Mouse (Mus musculus): ENCODE results near the gene Aqp1. TPM values are rescaled to one million over a fixed set of nuclear protein-coding genes. Genes with fewer than 3 reads are reported as not detected.

Gene Aqp1
- total RNA-seq (2012; rRNA removed) (17.3 and 57.2 TPM in 2 replicates), polyA plus RNA-seq (2012; ENCODE audit: insufficient read depth in 1 of 2, insufficient read length in 2 of 2, low read depth in 1 of 2, low replicate concordance in 2 of 2, missing spikeins in 1 of 2) (10 to 100 TPM in 1 of 2 experiments, not detected in 1; 95.3 TPM)

- Histone ChIP-seq H3K4me1 (ENCODE audit: control insufficient read depth in 1 of 2, insufficient read depth in 2 of 2, low read length in 2 of 2) (peaks cover 7 to 40% of the 10 kb centered on the region in 2 experiments; a peak in 3 of 4 replicates), H3K27me3 (ENCODE audit: control insufficient read depth in 1 of 2, insufficient read depth in 2 of 2, low read length in 2 of 2) (no peaks in the 10 kb centered on the region), H3K4me3 (ENCODE audit: control insufficient read depth in 1 of 2, insufficient read depth in 1 of 2, low read depth in 2 of 2, low read length in 2 of 2) (peak within 1 kb of the TSS; percentile 40 to 49)
Observed at GRCm38 (mm10) chr6:55335989-55336514, at the start of gene Aqp1. Aqp1 (plus strand) TSS chr6:55336432.

GRCm38 (mm10) chr6:55288007-55288602 is 48.1 kb upstream of the Aqp1 start:
- TF ChIP-seq E2F4 (IDR thresholded peaks at IDR 0.05; ENCODE audit: borderline replicate concordance, low read depth, low read length) (no peak), RCOR1 (IDR thresholded peaks at IDR 0.05; ENCODE audit: low read depth, low read length) (no peak), TCF12 (IDR thresholded peaks at IDR 0.05; ENCODE audit: low read depth, low read length) (no peak), BHLHE40 (IDR thresholded peaks at IDR 0.05; ENCODE audit: borderline replicate concordance, low read depth, low read length) (no peak)
- no peaks in the 10 kb centered on the region for H3K9me3 ChIP-seq (replicated peaks; ENCODE audit: insufficient read depth, low read length)
- no peak overlapping the region for H3K27ac ChIP-seq (ENCODE audit: control insufficient read depth, low read depth, low read length)
- no peaks in the 10 kb centered on the region for H3K79me2 ChIP-seq (ENCODE audit: control insufficient read depth, insufficient read depth, low read length, poor library complexity)
- H3K27me3 ChIP-seq (ENCODE audit: control insufficient read depth in 1 of 2, insufficient read depth in 2 of 2, low read length in 2 of 2) = no peaks in the 10 kb centered on the region
- H3K4me1 ChIP-seq (ENCODE audit: control insufficient read depth in 1 of 2, insufficient read depth in 2 of 2, low read length in 2 of 2) = no peaks in the 10 kb centered on the region
- no peak overlapping the region for H3K4me3 ChIP-seq (ENCODE audit: control insufficient read depth in 1 of 2, insufficient read depth in 1 of 2, low read depth in 2 of 2, low read length in 2 of 2)
- no peak for DNase-seq (ENCODE audit: low read depth, low spot score)
- no peak overlapping the region for H3K9ac ChIP-seq (ENCODE audit: control insufficient read depth, low read depth, low read length, poor library complexity, severe bottlenecking)
- H3K36me3 ChIP-seq (ENCODE audit: control insufficient read depth in 1 of 2, insufficient read depth in 2 of 2, low read length in 2 of 2) = no peaks in the 10 kb centered on the region

More at GRCm38 (mm10) chr6:55335989-55336514, at the start of gene Aqp1:
- H3K9ac ChIP-seq (ENCODE audit: control insufficient read depth, low read depth, low read length, poor library complexity, severe bottlenecking) = peak within 1 kb of the TSS; percentile 46
- DNase-seq (ENCODE audit: low read depth, low spot score) = peak; percentile 66
- no peaks in the 10 kb centered on the region for H3K79me2 ChIP-seq (ENCODE audit: control insufficient read depth, insufficient read depth, low read length, poor library complexity)
- H3K27ac ChIP-seq (ENCODE audit: control insufficient read depth, low read depth, low read length) = peak within 1 kb of the TSS; percentile 68
- peaks cover 0 to 10% of the 10 kb centered on the region in 2 experiments; a peak in 2 of 4 replicates for H3K36me3 ChIP-seq (ENCODE audit: control insufficient read depth in 1 of 2, insufficient read depth in 2 of 2, low read length in 2 of 2)
- H3K9me3 ChIP-seq (replicated peaks; ENCODE audit: insufficient read depth, low read length) = no peaks in the 10 kb centered on the region
- peak in 1 of 2 experiments; percentile 67; a peak in 2 of 4 replicates for TF ChIP-seq POLR2A (IDR thresholded peaks at IDR 0.05; ENCODE audit: control insufficient read depth in 1 of 2, insufficient read depth in 1 of 2, low read depth in 1 of 2, low read length in 2 of 2, poor library complexity in 1 of 2)
- TF ChIP-seq TBP (IDR thresholded peaks at IDR 0.05; ENCODE audit: low read depth, low read length) = peak; percentile 79
- TF ChIP-seq HCFC1 (IDR thresholded peaks at IDR 0.05; ENCODE audit: low read depth, low read length) = no peak
- peak; percentile 82 for TF ChIP-seq MAZ (IDR thresholded peaks at IDR 0.05; ENCODE audit: low read depth, low read length)
- no peak for TF ChIP-seq UBTF (IDR thresholded peaks at IDR 0.05; ENCODE audit: borderline replicate concordance, insufficient read depth, low read depth, low read length)
- no peak for TF ChIP-seq MAFK (IDR thresholded peaks at IDR 0.05; ENCODE audit: borderline replicate concordance, low read depth, low read length)
- no peak for TF ChIP-seq KAT2A (conservative IDR thresholded peaks at IDR 0.05; ENCODE audit: low read depth, low read length)
- no peak for TF ChIP-seq CHD1 (IDR thresholded peaks at IDR 0.05; ENCODE audit: low read depth, low read length)
- no peak for TF ChIP-seq ETS1 (IDR thresholded peaks at IDR 0.05; ENCODE audit: low read depth, low read length)
- TF ChIP-seq RCOR1 (IDR thresholded peaks at IDR 0.05; ENCODE audit: low read depth, low read length) = no peak
- TF ChIP-seq CTCF (IDR thresholded peaks at IDR 0.05 in 2 of 3, conservative IDR thresholded peaks at IDR 0.05 in 1 of 3; ENCODE audit: control insufficient read depth in 1 of 3, insufficient read depth in 1 of 3, low read depth in 2 of 3, low read length in 3 of 3, poor library complexity in 1 of 3, severe bottlenecking in 1 of 3) = no peak
- no peak for TF ChIP-seq TAL1 (IDR thresholded peaks at IDR 0.05; ENCODE audit: low read length)
- no peak for TF ChIP-seq NRF1 (IDR thresholded peaks at IDR 0.05; ENCODE audit: insufficient read depth, low read depth, low read length, poor library complexity, severe bottlenecking)
- TF ChIP-seq MXI1 (IDR thresholded peaks at IDR 0.05; ENCODE audit: low read depth, low read length) = no peak
- no peak for TF ChIP-seq RAD21 (IDR thresholded peaks at IDR 0.05; ENCODE audit: low read depth, low read length)
- TF ChIP-seq USF2 (IDR thresholded peaks at IDR 0.05; ENCODE audit: borderline replicate concordance in 1 of 2, insufficient read depth in 1 of 2, low read depth in 1 of 2, low read length in 2 of 2) = no peak
- no peak for TF ChIP-seq ZNF384 (IDR thresholded peaks at IDR 0.05; ENCODE audit: low read depth, low read length)
- no peak for TF ChIP-seq ELF1 (IDR thresholded peaks at IDR 0.05; ENCODE audit: low read depth, low read length)
- no peak for TF ChIP-seq ZC3H11A (IDR thresholded peaks at IDR 0.05; ENCODE audit: low read depth, low read length)
- no peak for TF ChIP-seq JUND (IDR thresholded peaks at IDR 0.05; ENCODE audit: low read depth, low read length)
- TF ChIP-seq MYC (IDR thresholded peaks at IDR 0.05; ENCODE audit: low read depth, low read length) = no peak

All from MEL (cell line).